Mouse (Mus musculus) right cerebral cortex, postnatal 14 days (tissue): Measurements from ENCODE around the gene Btbd9.
"Not testable (repeated sequence)": the region's sequence is repeated elsewhere in the genome, so short reads cannot be mapped to it uniquely, and the experiment has no call there.

Source experiments
- DNase-seq: peaks from one replicate; pipeline ENCODE4 v3.0.0; 2022

The Btbd9 gene

GRCm38 (mm10) chr17:30510171-30510570 lies 66.1 kb downstream of the Btbd9 start:
- DNase-seq, result no peak

DNA sequence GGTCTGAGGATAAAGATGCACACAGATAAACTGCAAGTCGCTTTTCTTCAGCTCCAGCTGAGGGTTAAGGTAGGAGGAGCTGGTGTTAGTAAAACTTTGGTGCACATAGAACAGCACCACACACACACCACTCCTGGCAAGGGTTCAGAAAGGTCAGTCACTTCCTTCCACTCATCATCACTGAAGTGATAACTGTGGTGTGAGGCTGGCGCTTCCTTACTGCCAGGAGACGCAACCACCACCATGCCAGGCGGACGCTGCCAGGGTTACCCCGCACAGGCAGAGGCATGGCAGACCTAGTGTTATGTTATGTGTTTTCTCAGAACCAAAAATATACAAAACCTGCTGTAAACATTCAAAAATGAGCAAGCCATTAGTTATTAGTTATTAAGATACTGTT lies 66.6 kb downstream of the Btbd9 start:
- no peak for DNase-seq

DNA sequence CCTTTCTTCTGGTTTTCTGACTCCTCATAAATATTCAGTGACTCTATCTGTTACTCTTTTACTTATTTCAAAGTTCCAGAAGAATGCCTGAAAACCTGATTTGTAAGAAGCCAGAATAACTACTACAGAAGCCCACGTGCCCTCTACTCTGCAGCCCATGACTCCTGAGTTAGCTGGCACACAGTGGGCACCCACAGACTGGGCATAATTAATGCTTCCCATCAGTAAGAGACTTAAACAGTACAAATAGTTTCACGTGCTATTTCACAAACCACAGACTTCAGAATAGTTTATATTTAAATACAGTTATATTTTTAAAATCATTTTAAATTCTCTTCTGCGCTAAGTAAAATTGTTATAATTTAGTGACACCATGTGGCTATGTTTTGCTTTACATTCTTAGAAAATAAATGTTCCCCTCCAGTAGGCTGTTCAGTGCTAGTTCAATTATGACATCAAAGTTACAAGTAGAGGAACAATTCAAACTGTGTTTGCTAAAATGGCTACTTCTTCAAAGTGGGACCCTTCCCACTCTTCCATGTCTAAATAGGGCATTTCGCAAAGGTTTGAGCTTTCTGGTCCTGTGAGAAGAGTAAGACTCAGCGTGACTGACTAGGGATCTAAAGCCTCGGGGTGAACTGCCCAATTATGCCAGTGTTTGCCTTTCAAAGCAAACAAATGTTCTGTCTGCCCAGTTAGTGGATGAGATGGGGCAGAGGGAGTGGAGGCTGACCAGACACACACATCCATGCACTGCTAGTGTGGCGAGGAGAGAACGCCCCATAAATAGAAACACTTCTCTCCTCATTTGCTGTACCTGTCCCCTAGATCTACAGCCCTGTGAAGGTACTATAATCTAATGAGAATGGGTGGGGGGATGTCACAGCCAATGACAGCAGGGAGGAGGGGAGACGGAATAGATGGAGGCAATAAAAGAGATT lies 68.4 kb downstream of the Btbd9 start:
- no peak for DNase-seq

GRCm38 (mm10) chr17:30506916-30507315 lies 69.4 kb downstream of the Btbd9 start:
- DNase-seq, result no peak

- DNase-seq, result not testable (repeated sequence)
These were observed 76.7 kb downstream of the Btbd9 start for GRCm38 (mm10) chr17:30499541-30499940.

DNA sequence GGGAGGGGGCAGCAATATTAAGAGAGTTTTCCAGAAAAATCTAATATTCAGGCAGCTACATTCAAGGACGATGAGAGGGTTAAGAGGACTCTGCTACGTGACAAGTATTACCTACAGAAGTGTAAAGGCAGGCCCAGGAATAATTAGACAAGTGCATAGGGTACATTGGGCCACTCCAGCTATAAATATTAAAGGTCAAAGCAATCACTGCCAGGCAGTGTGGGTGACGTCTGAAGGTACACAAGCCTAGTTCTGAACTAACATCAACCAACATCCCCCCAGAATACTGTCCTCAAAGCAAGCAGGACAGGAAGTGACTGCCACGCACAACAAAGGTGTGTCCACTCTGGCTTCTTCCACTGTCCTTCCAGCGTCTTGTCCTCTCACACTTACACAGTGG lies 77.5 kb downstream of the Btbd9 start:
- DNase-seq, result no peak

GRCm38 (mm10) chr17:30498376-30498719 lies 77.9 kb downstream of the Btbd9 start:
- peak; percentile 47 for DNase-seq

DNA sequence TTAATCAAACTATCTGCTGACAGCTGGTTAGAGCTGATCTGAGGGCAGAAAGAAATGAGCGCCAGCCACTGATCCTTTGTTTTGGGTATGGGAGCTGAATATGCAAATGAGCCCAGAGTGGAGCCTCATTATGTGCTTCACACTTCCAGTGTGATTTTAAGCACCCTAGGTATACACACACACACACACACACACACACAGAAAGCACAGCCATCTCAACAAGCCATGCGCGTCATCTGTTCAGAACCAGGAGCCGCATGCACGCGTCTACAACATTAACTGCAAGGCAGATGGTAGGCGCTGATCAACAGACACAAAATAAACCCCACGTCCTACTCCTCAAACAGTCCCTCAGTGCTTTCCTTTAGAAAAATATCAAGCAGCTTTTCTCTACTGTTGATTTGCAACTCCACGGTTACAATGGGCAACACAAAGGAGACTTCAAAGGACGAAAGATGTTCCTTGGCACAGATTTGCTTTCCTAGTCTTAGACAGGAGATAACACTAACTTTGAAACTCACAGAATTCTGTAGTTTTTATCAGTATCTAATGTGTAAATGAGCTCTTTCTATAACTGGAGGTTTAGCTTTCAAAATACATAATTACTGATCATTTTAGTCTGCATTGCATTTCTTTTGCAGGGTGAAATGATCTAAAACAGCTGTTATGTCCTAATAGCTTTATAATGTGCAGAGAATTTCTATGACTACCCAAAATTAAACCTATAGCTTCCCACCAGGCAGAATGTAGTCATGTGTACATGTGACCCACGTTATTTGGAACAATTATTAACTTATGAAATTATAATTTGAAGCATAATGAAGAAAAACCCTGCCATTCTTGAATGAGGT lies 78.5 kb downstream of the Btbd9 start:
- DNase-seq, result peak; percentile 67

- DNase-seq, result no peak
These were observed 80.7 kb downstream of the Btbd9 start for GRCm38 (mm10) chr17:30495567-30495966.

- no peak for DNase-seq
These were observed 81.1 kb downstream of the Btbd9 start for GRCm38 (mm10) chr17:30495154-30495553.

GRCm38 (mm10) chr17:30493481-30493880 lies 82.8 kb downstream of the Btbd9 start:
- DNase-seq, result no peak

DNA sequence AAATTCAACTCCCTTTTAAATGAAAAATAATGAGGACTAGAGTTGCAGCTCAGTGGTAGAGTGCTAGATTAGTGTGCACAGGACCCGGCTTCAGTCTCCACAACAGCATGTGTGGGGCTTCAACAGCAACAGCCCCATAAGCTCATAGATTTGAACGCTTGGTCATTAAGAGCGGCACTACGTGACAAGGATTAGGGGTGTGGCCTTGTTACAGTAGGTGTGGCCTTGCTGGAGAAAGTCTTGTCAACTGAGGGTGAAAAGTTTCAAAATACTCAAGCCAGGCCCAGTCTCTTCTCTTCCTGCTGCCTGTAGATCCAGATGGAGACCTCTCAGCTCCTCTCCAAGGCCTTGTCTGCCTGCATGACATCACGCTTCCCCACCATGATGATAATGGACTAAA lies 84.1 kb downstream of the Btbd9 start:
- DNase-seq, result no peak

DNA sequence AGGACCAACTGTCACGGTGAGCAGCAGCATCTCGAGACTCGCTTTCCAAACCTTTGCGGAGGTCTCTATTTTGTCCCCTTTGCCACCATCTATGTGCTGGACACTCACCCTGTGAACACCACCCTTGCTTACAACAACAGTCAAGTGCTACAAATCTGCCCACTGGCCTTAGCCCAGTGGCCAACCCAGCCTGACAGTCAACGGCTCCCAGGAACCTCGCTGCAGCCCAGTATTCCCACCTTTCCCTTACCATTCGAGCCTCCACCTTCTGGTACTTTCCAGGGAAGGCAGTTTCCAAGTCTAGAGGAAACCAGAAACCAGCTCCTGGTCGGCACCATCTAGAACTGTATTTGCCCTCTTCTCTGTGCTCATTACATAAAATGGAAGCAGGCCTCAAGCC lies 84.7 kb downstream of the Btbd9 start:
- no peak for DNase-seq

DNA sequence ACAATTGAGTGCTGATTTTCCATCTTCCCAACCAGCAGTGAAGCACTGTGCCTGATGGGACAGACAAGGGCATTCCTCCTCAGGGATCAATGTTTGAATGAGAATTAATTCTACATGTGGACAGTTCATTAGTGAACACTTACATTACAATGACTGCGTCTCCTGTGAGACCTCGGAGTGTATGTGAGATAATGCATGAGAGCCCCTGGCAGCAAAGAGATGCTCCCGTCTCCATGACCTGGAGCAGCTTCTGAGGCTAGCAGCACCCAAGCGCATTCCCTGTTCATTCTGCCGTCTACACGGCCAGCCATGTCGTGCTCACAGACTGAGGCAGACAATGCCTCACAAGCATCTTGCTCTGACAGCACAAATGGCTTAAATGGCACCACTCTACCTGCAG lies 85.7 kb downstream of the Btbd9 start:
- DNase-seq, result no peak

- no peak for DNase-seq
These were observed 86.2 kb downstream of the Btbd9 start for GRCm38 (mm10) chr17:30490086-30490485.

DNA sequence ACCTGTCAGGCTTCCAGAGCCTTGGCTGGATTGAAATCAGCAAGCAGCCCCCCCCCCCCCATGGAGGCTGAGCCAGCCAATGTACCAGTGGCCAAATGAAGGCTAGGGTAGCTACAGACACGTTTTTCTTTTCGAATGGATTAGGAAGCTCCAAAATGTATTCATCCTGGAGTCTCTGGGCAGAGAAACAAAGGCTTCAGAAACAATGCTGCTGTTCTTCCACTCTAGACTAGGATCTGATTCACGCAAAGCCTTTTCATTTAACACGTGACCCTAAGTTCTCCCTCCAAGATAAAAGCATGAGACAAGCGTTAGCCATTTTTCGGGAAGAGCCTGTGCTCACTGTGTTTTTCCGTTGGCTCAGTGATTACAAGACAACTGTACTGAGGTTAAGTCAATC lies 86.7 kb downstream of the Btbd9 start:
- no peak for DNase-seq

- DNase-seq, result no peak
These were observed 88.6 kb downstream of the Btbd9 start for GRCm38 (mm10) chr17:30487695-30488094.

DNA sequence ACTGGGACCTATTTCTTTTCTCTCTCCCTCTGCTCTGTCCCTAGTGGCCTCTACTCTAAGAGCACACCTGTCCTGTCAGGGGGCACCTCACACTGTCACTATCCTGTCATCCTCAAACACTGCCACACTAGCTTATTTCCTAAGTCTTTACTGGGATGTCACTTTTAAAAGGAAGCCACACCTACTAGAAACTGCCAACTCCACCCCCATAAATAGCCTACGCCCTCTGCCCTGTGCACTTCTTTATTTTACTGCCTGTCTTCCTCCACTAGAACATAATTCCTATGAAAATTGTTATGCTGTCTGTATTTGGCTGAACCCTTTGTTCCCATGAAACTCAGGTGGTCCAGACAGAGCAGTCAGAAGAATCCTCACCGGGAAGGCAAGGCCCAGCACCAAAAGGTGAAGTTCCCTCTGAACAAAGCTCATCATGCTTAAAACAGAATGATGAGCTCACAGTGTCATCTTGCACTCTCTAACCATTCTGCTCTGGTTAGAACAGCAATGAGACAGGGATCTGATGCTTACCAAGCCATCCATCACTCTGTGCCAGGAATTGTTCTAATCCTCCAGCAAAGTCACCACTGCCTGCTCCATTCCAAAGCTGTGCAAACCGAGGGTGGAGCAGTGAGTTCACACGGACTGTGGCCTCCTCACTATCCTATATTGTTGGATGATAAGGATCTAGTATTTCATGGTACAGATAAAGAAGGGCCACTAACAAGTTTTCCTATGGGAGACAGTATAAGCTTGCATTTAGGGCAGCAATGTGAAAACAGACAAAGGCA lies 91.0 kb downstream of the Btbd9 start:
- no peak for DNase-seq

- DNase-seq, result no peak
These were observed 91.7 kb downstream of the Btbd9 start for GRCm38 (mm10) chr17:30484446-30485066.

- no peak for DNase-seq
These were observed 94.5 kb downstream of the Btbd9 start for GRCm38 (mm10) chr17:30481766-30482165.

GRCm38 (mm10) chr17:30481341-30481740 lies 94.9 kb downstream of the Btbd9 start:
- no peak for DNase-seq

DNA sequence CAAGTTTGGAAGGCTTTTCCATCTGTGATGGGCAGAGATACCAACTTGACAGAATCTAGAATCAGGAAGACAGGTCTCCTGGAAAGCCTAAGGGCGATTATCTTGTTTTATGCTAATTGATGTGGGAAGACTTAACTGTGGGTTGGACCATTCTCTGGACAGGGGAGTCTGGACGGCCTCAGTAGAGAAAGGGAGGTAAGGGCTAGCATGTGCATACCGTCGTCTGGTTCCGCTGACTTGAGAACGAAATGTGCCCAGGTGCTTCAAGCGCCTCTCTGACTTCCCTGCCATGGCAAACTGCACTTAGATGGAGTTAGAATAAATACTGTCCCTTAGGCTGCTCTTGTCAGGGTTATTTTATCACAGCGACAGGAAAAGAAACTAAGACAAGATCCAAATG lies 95.9 kb downstream of the Btbd9 start:
- DNase-seq, result no peak

DNA sequence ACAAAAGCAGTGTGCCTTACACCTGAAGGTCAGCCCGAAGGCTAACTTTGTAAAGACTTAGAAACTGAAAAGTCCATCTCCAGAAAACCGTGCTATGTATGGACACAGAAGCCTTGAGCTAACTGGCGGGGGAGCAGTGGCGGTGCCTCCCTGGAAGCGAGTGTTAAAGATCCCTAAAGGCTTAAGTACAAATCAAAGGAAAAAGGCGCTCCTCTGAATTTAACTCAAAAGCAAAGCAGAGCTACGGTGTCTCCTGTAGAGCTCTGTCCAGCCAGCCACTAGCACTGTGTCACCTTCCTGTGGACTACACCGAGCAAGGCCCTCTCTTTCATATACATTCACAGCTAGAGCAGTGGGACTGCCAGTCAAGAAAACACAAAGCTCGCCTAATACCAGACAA lies 98.1 kb downstream of the Btbd9 start:
- DNase-seq, result no peak
